Mouse (Mus musculus): ENCODE measurements around the gene Fastk. TPM values are rescaled to one million over a fixed set of nuclear protein-coding genes. Genes with fewer than 3 reads are reported as not detected.

The Fastk gene
- polyA plus RNA-seq, 1 experiment: 152 TPM

DNA sequence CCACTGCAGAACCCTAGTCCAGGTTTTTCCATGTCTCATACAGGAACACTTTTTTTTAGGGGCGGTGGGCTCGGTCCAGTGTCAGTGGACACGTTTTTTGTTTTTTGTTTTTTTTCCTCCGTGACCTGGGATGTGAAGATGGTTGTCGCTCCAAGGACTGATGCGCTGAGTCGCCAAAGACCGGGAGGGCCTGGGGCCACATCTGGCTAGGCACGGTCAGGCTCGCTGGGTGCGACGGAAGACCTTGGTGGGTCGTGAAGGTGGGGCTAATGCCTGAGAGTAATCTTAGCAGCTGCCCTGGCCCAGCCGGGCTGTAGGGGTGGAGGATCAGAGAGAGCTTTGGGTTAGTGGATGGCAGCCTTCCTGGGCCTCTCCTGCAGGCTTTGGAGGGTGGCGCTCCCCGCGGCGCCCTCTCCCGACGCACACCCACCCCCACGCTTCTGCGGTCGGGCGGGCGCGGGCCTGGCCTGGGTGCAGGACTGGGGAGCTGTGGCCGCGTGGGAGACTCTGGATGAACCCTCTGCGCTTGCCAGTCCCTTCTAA is 7.7 kb upstream of the Fastk start:
- peak; percentile 41 for DNase-seq (ENCODE audit: low read depth)
- TF ChIP-seq POLR2A (IDR thresholded peaks at IDR 0.05; ENCODE audit: borderline replicate concordance, extremely low read depth, insufficient read depth, insufficient read length, poor library complexity, severe bottlenecking): no peak
- TF ChIP-seq CTCF (IDR thresholded peaks at IDR 0.05; ENCODE audit: borderline replicate concordance, extremely low read depth, insufficient read depth, insufficient read length): no peak

DNA sequence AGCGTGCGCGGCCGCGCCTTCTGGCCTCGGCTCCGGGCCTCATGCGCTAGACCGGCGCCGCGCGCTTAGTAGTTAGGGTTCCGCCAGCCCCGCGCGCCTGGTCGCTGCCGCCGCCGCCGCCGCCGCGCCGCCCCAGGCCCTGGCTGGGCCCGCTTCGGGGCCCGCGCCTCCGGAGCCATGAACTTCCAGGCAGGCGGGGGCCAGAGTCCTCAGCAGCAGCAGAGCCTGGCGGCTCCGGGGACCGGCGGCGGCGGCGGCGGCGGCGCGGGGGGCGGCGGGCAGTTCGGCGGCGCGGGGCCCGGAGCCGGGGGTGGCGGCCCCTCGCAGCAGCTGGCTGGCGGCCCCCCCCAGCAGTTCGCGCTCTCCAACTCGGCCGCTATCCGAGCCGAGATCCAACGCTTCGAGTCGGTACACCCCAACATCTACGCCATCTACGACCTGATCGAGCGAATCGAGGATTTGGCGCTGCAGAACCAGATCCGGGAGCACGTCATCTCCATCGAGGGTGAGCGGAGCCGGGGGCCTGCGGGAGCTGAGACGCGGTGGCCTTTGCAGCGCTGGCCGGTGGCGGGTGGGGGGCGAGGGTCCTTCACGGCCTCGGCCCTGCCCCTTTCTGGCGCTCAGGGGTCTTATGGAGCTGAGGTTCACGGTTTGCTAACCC is 7.1 kb upstream of the Fastk start, which contains the start of gene Agap3:
Gene Agap3 (plus strand): TSS at position 148 of the 661 bp plus-strand sequence.
- peak; percentile 59 for DNase-seq (ENCODE audit: low read depth)
- TF ChIP-seq POLR2A (IDR thresholded peaks at IDR 0.05; ENCODE audit: borderline replicate concordance, extremely low read depth, insufficient read depth, insufficient read length, poor library complexity, severe bottlenecking): no peak
- TF ChIP-seq CTCF (IDR thresholded peaks at IDR 0.05; ENCODE audit: borderline replicate concordance, extremely low read depth, insufficient read depth, insufficient read length): no peak

- TF ChIP-seq CTCF (IDR thresholded peaks at IDR 0.05; ENCODE audit: borderline replicate concordance, extremely low read depth, insufficient read depth, insufficient read length): no peak
- peak; percentile 97 for TF ChIP-seq POLR2A (IDR thresholded peaks at IDR 0.05; ENCODE audit: borderline replicate concordance, extremely low read depth, insufficient read depth, insufficient read length, poor library complexity, severe bottlenecking)
- peak; percentile 97 for DNase-seq (ENCODE audit: low read depth)
Observed at GRCm38 (mm10) chr5:24451264-24452029, 6.4 kb upstream of the Fastk start.

DNA sequence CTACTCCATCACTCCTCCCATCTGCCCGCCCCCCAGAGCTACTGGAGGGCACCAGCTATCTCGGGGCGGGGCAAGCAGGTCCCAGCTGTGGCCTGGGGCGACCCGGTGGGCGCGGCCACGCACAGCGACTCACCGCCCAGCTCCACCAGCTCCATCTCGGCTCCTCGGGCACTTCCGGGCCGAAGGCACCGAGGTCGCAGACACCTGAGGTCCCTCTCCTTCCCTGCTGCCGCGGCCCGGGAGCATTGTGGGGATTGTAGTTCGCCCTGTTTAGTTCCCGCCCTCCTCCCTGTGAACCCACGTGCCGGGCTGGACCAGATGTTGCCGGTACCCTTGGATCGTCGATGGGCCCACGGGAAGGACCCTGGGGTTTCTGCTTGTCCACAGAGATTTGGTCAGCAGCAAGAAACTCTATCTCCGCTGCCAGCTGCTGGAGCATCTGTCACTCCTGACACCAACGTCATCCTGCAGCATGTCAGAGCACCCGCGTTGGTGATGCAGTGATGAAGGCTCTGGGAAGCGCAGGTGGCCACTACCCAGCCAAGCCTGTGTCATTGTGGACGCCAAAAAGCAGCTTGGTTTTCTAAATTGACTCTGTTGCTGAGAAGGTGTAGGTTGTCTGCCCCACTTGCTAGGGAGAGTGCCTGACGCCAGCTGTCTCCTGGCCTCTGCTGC is 2.7 kb upstream of the Fastk start, which contains the start of gene Tmub1:
Gene Tmub1 (minus strand): TSS at position 231 of the 675 bp plus-strand sequence.
- DNase-seq (ENCODE audit: low read depth): peak; percentile 85
- TF ChIP-seq CTCF (IDR thresholded peaks at IDR 0.05; ENCODE audit: borderline replicate concordance, extremely low read depth, insufficient read depth, insufficient read length): no peak
- TF ChIP-seq POLR2A (IDR thresholded peaks at IDR 0.05; ENCODE audit: borderline replicate concordance, extremely low read depth, insufficient read depth, insufficient read length, poor library complexity, severe bottlenecking): 0 out of 2 replicates have a peak, but pooled peaks have one; percentile 43

DNA sequence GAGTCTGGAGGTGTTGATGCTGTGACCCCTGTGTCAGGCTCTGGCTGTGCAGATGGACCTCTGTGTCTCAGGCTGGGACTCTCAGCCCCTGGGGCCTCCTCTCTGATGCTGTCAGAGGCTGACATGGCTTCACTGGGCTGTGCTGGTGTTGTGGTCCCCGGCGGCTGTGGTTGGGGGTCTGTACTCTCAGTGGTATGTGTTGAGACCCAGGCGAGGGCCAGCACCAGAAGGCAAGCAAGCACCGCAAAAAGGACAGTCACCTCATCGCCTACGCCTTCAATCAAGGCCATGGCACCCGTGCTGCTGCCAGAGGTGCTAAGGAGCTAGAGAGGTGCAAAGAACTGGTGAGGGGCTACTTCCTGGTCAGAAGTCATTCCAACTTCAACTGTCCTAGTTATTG is 1.5 kb upstream of the Fastk start:
- no peak for TF ChIP-seq CTCF (IDR thresholded peaks at IDR 0.05; ENCODE audit: borderline replicate concordance, extremely low read depth, insufficient read depth, insufficient read length)
- no peak for TF ChIP-seq POLR2A (IDR thresholded peaks at IDR 0.05; ENCODE audit: borderline replicate concordance, extremely low read depth, insufficient read depth, insufficient read length, poor library complexity, severe bottlenecking)
- DNase-seq (ENCODE audit: low read depth): no peak

DNA sequence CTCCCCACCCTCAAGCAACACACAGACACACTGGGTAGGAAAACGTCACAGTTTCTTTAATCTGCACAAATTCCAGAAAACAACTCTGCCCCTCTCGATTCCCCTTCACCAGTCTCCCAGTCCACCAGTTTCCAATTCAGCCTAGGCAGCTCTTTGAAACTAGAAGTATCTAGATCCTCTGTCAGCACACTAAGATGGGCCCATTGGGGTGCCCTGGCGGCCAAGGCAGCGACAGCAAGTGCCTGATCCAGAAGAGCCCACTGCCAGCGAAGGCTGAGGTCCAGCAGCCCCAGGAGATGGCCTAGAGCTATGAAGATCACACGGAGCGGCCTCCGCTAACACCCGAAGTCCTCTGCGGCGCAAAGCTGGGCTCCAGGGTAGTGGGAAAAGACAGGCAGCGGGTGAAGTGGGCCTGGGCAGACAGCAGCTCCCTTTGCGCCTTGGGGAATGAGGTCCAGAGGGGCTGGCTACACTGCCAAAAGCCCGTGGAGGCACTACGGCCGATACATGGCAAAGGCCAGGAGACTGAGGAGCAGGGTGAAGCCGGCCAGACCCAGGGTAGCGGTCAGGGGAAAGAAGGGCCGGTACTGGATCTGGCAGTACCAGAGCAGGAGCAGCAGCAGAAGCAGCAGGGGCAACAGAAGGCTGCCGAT is 467 bp upstream of the Fastk start:
- TF ChIP-seq POLR2A (IDR thresholded peaks at IDR 0.05; ENCODE audit: borderline replicate concordance, extremely low read depth, insufficient read depth, insufficient read length, poor library complexity, severe bottlenecking) (no peak), CTCF (IDR thresholded peaks at IDR 0.05; ENCODE audit: borderline replicate concordance, extremely low read depth, insufficient read depth, insufficient read length) (0 out of 2 replicates have a peak, but pooled peaks have one; percentile 9)
- DNase-seq (ENCODE audit: low read depth): no peak

GRCm38 (mm10) chr5:24443927-24444326 is 1.2 kb downstream of the Fastk start:
- DNase-seq (ENCODE audit: low read depth): no peak
- no peak for TF ChIP-seq POLR2A (IDR thresholded peaks at IDR 0.05; ENCODE audit: borderline replicate concordance, extremely low read depth, insufficient read depth, insufficient read length, poor library complexity, severe bottlenecking)
- TF ChIP-seq CTCF (IDR thresholded peaks at IDR 0.05; ENCODE audit: borderline replicate concordance, extremely low read depth, insufficient read depth, insufficient read length): no peak

DNA sequence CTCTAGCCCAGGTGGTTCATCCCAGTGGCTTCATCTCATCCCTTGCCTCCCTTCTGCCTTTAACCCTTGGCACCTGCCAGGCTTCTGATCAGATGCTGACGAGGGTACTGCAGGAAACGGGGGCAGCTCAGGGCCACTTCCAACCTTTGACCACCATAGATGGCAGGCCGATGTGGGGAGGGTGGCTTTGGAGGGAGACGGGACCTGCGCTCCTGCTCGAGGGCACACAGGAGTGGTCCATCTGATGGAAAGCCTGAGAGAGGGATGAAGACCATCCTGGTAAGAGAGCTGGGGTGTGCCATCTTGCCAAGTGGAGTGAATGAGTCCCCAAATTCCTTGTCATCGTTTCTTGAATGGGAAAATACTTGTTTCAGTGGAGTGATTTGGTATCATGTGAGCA is 1.9 kb downstream of the Fastk start:
- TF ChIP-seq POLR2A (IDR thresholded peaks at IDR 0.05; ENCODE audit: borderline replicate concordance, extremely low read depth, insufficient read depth, insufficient read length, poor library complexity, severe bottlenecking) (no peak), CTCF (IDR thresholded peaks at IDR 0.05; ENCODE audit: borderline replicate concordance, extremely low read depth, insufficient read depth, insufficient read length) (no peak)
- no peak for DNase-seq (ENCODE audit: low read depth)

DNA sequence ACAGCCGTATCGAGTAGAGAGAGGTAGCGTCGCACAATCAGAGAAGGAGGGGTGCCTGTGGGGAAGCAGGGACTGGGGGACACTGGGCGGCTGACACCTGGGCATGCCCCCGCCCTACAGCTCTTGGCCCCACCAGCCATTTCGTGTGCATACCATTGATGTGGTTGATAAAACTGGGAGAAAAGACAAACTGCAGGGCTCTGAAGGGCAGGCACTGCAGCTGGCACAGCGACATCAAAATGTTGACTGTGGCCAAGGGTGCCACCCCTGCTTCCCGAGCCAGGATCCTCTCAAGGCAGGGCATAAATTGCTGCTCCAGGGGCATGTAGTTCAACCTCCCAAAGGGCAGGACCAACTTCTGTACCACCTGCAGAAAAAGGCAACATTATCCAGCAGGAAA is 3.1 kb downstream of the Fastk start:
- no peak for TF ChIP-seq POLR2A (IDR thresholded peaks at IDR 0.05; ENCODE audit: borderline replicate concordance, extremely low read depth, insufficient read depth, insufficient read length, poor library complexity, severe bottlenecking)
- TF ChIP-seq CTCF (IDR thresholded peaks at IDR 0.05; ENCODE audit: borderline replicate concordance, extremely low read depth, insufficient read depth, insufficient read length): no peak
- DNase-seq (ENCODE audit: low read depth): no peak

GRCm38 (mm10) chr5:24441187-24441586 is 3.9 kb downstream of the Fastk start:
- DNase-seq (ENCODE audit: low read depth): no peak
- TF ChIP-seq CTCF (IDR thresholded peaks at IDR 0.05; ENCODE audit: borderline replicate concordance, extremely low read depth, insufficient read depth, insufficient read length) (no peak), POLR2A (IDR thresholded peaks at IDR 0.05; ENCODE audit: borderline replicate concordance, extremely low read depth, insufficient read depth, insufficient read length, poor library complexity, severe bottlenecking) (no peak)
